Mouse (Mus musculus) heart, embryonic 11.5 days (tissue): ENCODE measurements at regions not wholly inside any gene's neighbourhood (a gene's known extent, or its start where the extent isn't known, plus 50 kb on each side); places are given as distances from the start of the nearest gene placed in this dataset.
A peak's percentile ranks its signal among the peaks of the same experiment; 100 is the strongest.

Experiments
- ATAC-seq: fragments of 200-750 bp; cut with Nextera tagmentation; replicated peaks from 2 replicates; pipeline ENCODE4 v1.8.0; 2017; ENCODE audit warnings: moderate library complexity; ENCODE audit not compliant: insufficient number of reproducible peaks, low FRiP score, low TSS enrichment
- H3K27ac ChIP-seq: fragments of 300-500 bp; sonication (generic); 2 replicates; pipeline ENCODE4 v1.5.1; 2014; ENCODE audit warnings: mild to moderate bottlenecking, low read depth, low read length
- H3K27me3 ChIP-seq: fragments of 300-500 bp; sonication (generic); 2 replicates; pipeline ENCODE4 v1.6.1; 2014; ENCODE audit warnings: mild to moderate bottlenecking, low read length, mixed read lengths; ENCODE audit not compliant: control insufficient read depth, insufficient read depth
- H3K36me3 ChIP-seq: fragments of 300-500 bp; sonication (generic); 2 replicates; pipeline ENCODE4 v1.6.1; 2014; ENCODE audit warnings: mild to moderate bottlenecking, low read length, moderate library complexity, mixed read lengths; ENCODE audit not compliant: control insufficient read depth, insufficient read depth
- H3K4me1 ChIP-seq: fragments of 300-500 bp; sonication (generic); 2 replicates; pipeline ENCODE4 v1.6.1; 2014; ENCODE audit warnings: low read length; ENCODE audit not compliant: control insufficient read depth, insufficient read depth
- H3K4me2 ChIP-seq: fragments of 300-500 bp; sonication (generic); 2 replicates; pipeline ENCODE4 v1.6.1; 2014; ENCODE audit warnings: mild to moderate bottlenecking, moderate library complexity
- H3K4me3 ChIP-seq: fragments of 300-500 bp; sonication (generic); 2 replicates; pipeline ENCODE4 v1.5.1; 2014; ENCODE audit warnings: low read depth, low read length
- H3K9ac ChIP-seq: fragments of 300-500 bp; sonication (generic); 2 replicates; pipeline ENCODE4 v1.6.1; 2014; ENCODE audit warnings: mild to moderate bottlenecking, low read depth, low read length, moderate library complexity
- H3K9me3 ChIP-seq: fragments of 300-500 bp; sonication (generic); replicated peaks from 2 replicates; pipeline ENCODE4 v1.6.1; 2016; ENCODE audit warnings: low read length; ENCODE audit not compliant: control insufficient read depth
- WGBS: fragments of 180-500 bp; shearing (Covaris S2); extraction: QIAGEN DNeasy Blood & Tissue Kit; methylation state at CpG from one replicate; pipeline ENCODE4 v1.1.7; 2014; ENCODE audit not compliant: insufficient replicate concordance; 5-methylcytosine and 5-hydroxymethylcytosine counted together

DNA sequence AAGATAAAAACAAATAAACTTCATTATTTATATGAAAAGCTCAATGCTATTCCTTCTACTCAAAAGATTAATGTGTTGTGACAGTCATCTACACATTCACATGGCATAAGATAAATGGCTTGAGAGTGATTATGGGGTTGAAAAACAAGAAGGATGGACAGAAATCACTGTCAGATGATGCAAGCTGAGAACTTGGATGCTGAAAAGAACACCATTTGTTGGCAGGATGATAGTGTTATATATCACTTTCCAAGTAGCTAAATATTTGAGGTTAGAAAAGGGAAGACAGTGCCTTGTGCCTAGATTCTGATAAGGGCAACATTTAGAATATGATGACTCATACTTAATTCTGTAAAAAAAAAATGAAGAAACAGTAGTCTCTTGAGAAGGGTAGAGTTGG lies 817.0 kb downstream of the Phex start:
- no peaks in the 10 kb centered on the region for H3K27me3 ChIP-seq
- H3K4me1 ChIP-seq = no peaks in the 10 kb centered on the region
- no peak overlapping the region for H3K4me3 ChIP-seq
- no peak overlapping the region for H3K27ac ChIP-seq
- no peak overlapping the region for H3K9ac ChIP-seq
- no peak overlapping the region for H3K4me2 ChIP-seq
- no peaks in the 10 kb centered on the region for H3K9me3 ChIP-seq
- no peak for ATAC-seq
- H3K36me3 ChIP-seq = no peaks in the 10 kb centered on the region

DNA sequence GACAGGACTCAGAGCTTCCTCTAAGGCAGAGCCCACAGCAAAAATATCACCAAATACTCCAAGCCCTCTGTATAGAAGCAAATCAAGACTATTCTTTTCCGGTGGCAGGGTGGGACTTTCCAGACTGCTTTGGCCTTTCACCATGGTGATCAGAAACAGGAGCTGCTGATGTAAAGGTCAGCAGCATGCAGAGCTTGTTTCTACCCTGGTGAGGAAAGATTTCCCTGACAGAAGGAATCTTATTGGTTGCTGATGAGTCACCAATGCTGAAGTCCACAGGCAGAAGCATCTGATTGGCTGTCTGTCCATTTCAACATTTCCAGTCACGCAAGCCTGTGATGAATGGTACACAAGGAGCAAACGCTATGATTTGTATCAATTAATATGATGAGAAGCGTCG lies 820.4 kb downstream of the Phex start:
- no peaks in the 10 kb centered on the region for H3K9me3 ChIP-seq
- no peaks in the 10 kb centered on the region for H3K27me3 ChIP-seq
- WGBS = 68% methylated on average over 5 of the region's 5 CpGs
- ATAC-seq = 0 out of 2 replicates have a peak, but pooled peaks have one; percentile 26
- H3K27ac ChIP-seq = no peak overlapping the region
- no peak overlapping the region for H3K9ac ChIP-seq
- H3K4me3 ChIP-seq = no peak overlapping the region
- H3K4me1 ChIP-seq = no peaks in the 10 kb centered on the region
- H3K4me2 ChIP-seq = no peak overlapping the region
- no peaks in the 10 kb centered on the region for H3K36me3 ChIP-seq
